Mouse (Mus musculus) spleen, adult 2 months (tissue): ENCODE results near the gene Cdkl3.

Experiments used
- CTCF ChIP-seq: fragments of 200-500 bp; IDR thresholded peaks from 2 replicates; pipeline ENCODE4 v1.5.1; 2011; ENCODE audit warnings: mild to moderate bottlenecking, inconsistent platforms; ENCODE audit not compliant: insufficient read depth, insufficient read length, insufficient replicate concordance; ENCODE audit errors: extremely low read depth
- POLR2A ChIP-seq: fragments of 200-500 bp; IDR thresholded peaks from 2 replicates; pipeline ENCODE4 v1.6.1; 2011; ENCODE audit warnings: low read depth, low read length, inconsistent platforms

DNA sequence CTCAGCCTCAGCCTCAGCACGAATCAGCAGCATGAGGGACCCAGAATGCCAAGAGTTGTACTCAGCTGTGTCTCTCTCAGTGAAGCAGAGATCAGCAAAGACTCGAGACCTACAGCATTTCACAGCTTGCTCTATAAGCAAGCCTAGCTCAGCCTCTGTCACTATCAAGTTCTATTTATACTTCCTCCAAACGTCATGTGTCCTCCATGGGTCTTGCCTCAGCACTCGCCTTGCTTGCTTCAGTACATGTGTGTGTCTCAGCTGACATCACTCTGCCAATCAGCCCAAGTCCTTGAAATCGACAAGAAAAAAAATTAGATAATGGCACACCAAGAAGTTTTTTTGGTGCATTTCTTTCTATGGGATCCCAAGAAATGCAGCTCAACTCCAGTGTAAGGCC lies 52.2 kb downstream of the Cdkl3 start:
- no peak for TF ChIP-seq CTCF
- TF ChIP-seq POLR2A, result no peak
